Mouse (Mus musculus): ENCODE results near the gene Ttc7b.

DNA sequence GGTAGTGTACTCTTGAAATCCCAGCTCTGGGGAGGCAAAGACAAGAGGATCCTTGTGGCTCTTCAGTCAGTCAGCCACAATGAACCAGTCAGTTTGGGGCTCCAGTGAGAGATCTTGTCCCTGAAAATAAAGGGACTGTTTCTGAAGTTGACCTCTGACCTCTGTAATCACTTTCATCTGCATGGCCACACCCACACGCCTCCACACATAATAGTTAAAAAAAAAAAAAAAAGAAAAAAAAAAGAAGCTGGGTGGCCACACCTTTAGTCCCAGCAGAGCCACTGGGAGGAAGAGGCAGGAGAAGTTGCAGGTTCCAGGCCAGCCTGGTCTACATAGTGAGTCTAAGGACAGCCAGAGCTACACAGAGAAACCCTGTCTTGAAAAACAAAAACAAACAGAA, 237.3 kb downstream of the Ttc7b start:
- TF ChIP-seq CTCF (IDR thresholded peaks at IDR 0.05; ENCODE audit: borderline replicate concordance, insufficient read depth, low read length), result no peak
- TF ChIP-seq POLR2A (IDR thresholded peaks at IDR 0.05; ENCODE audit: low read depth, low read length), result no peak

Measured in embryonic fibroblast, embryonic 13.5 days (primary cell).